Mouse (Mus musculus) adrenal gland, postnatal 25 days (tissue): ENCODE measurements around the gene Flt3. TPM values are rescaled to one million over a fixed set of nuclear protein-coding genes. Genes with fewer than 3 reads are reported as not detected.

Experiments used
- DNase-seq: peaks from one replicate; pipeline ENCODE4 v3.0.0; 2021; ENCODE audit warnings: mixed read lengths
- microRNA-seq, 2 experiments: library from miRNA; unstranded; fragments of <30 nt; microRNA quantifications; one replicate each; pipeline ENCODE4 v1.2.0; 2021
- total RNA-seq: library from RNA; stranded (reverse); gene quantifications from 2 replicates; pipeline ENCODE4 v1.2.3, GENCODE M21; 2021

The Flt3 gene
- total RNA-seq, 1 experiment from 2014 or later, result not detected

DNA sequence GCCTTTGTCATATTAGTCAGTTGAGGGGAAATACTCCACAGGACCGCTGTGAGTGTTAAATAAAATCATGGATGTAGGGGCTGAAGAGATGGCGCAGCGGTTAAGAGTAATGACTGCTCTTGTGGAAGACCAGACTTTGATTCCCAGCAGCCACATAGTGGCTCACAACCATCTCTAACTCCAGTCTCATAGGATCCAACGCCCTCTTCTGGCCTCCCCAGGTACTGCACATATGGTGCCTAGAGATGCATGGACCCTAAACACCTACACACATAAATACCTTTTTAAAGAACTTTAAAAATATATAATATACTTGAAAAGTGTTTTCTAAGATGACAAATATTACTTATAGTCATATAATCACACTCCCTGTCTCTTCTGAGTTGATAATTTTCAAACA is 115.9 kb downstream of the Flt3 start:
- DNase-seq, result no peak

Small RNA genes lying within 50 kb of the gene (microRNA-seq; reads per million reads assigned to microRNA genes)
- gene Mir7k, result 0.34 to 1.4 reads per million in 2 experiments

Other genes starting within 250 kb of the Flt3 start
- not detected in 2 replicates for gene Gsx1, start 211.8 kb downstream of the Flt3 start, total RNA-seq
- gene Pdx1, start 130.5 kb downstream of the Flt3 start, total RNA-seq, result not detected in 2 replicates
- not detected in 2 replicates for gene Cdx2, start 93.2 kb downstream of the Flt3 start, total RNA-seq
- 5.3 and 6.1 TPM in 2 replicates for gene Urad, start 78.0 kb downstream of the Flt3 start, total RNA-seq
- gene Pan3, start 29.7 kb upstream of the Flt3 start, total RNA-seq, result 119 and 122 TPM in 2 replicates